Mouse (Mus musculus) embryonic facial prominence, embryonic 10.5 days (tissue): ENCODE measurements around the gene Plagl2. TPM values are rescaled to one million over a fixed set of nuclear protein-coding genes. Genes with fewer than 3 reads are reported as not detected.
"Not testable (repeated sequence)": the region's sequence is repeated elsewhere in the genome, so short reads cannot be mapped to it uniquely, and the experiment has no call there.

Experiments
- DNase-seq: peaks from one replicate; pipeline ENCODE4 v3.0.0-alpha.2; 2017; ENCODE audit warnings: low spot score
- H3K27ac ChIP-seq: fragments of 300-500 bp; sonication (generic); replicated peaks from 2 replicates; pipeline ENCODE4 v1.5.1; 2016; ENCODE audit warnings: mild to moderate bottlenecking
- H3K27me3 ChIP-seq: fragments of 300-500 bp; sonication (generic); replicated peaks from 2 replicates; pipeline ENCODE4 v1.6.1; 2016; ENCODE audit warnings: low read depth, mild to moderate bottlenecking; ENCODE audit not compliant: poor library complexity, severe bottlenecking
- H3K36me3 ChIP-seq: fragments of 300-500 bp; sonication (generic); replicated peaks from 2 replicates; pipeline ENCODE4 v1.6.1; 2016; ENCODE audit warnings: mild to moderate bottlenecking, moderate library complexity
- H3K4me1 ChIP-seq: fragments of 300-500 bp; sonication (generic); 2 replicates; pipeline ENCODE4 v1.6.1; 2016
- H3K4me3 ChIP-seq: fragments of 300-500 bp; sonication (generic); 2 replicates; pipeline ENCODE4 v1.5.1; 2016; ENCODE audit warnings: mild to moderate bottlenecking, moderate library complexity
- H3K9me3 ChIP-seq: fragments of 300-500 bp; sonication (generic); 2 replicates; pipeline ENCODE4 v1.6.1; 2016; ENCODE audit warnings: mild to moderate bottlenecking
- WGBS: fragments of 180-500 bp; shearing (Covaris S2); methylation state at CpG from one replicate; pipeline ENCODE4 v1.1.7; 2016; 5-methylcytosine and 5-hydroxymethylcytosine counted together
- polyA plus RNA-seq: library from polyadenylated mRNA; unstranded; fragments of >200 nt; fragmentation: Nextera tagmentation; extraction: Ambion mirVana; gene quantifications from 2 replicates; pipeline ENCODE4 v1.2.1, GENCODE M21; 2016

Plagl2 gene
- 25.6 and 28.1 TPM in 2 replicates for polyA plus RNA-seq

GRCm38 (mm10) chr2:153241250-153242014, at the start of gene Plagl2, which contains the start of gene Pofut1:
TSS of gene Plagl2 (minus strand) at chr2:153241426.
TSS of gene Pofut1 (plus strand) at chr2:153241533.
- under 1% methylated on average over 72 of the region's 72 CpGs for WGBS
- Histone ChIP-seq H3K27ac (peak within 1 kb of the TSS; percentile 98), H3K27me3 (no peaks in the 10 kb centered on the region), H3K4me1 (peaks cover 43% of the 10 kb centered on the region), H3K36me3 (peaks cover 50% of the 10 kb centered on the region), H3K9me3 (no peaks in the 10 kb centered on the region), H3K4me3 (peak within 1 kb of the TSS; percentile 93)
- DNase-seq, result peak; percentile 93

- WGBS, result 70% methylated on average over 6 of the region's 6 CpGs
- Histone ChIP-seq H3K9me3 (no peaks in the 10 kb centered on the region), H3K36me3 (no peaks in the 10 kb centered on the region), H3K4me3 (no peak overlapping the region), H3K27me3 (no peaks in the 10 kb centered on the region), H3K27ac (no peak overlapping the region), H3K4me1 (peaks cover 23% of the 10 kb centered on the region)
- no peak for DNase-seq
Measured at GRCm38 (mm10) chr2:153287835-153288234, 46.6 kb upstream of the Plagl2 start.

DNA sequence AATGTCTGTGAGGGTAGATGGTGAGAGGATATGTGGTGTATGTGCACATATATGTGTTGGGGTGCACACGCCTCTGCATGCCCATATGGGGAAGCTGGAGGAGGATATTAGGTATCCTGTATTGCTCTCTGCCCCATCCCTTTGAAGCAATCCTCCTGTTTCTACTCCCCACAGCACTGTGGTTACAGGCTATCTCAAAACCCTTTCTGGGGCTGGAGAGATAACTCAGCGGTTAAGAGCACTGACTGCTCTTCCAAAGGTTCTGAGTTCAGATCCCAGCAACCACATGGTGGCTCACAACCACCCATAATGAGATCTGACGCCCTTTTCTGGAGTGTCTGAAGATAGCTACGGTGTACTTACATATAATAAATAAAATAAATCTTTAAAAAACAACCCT, 45.3 kb upstream of the Plagl2 start:
- H3K27me3 ChIP-seq, result no peaks in the 10 kb centered on the region
- peaks cover 11% of the 10 kb centered on the region for H3K4me1 ChIP-seq
- no peak for DNase-seq
- no peaks in the 10 kb centered on the region for H3K36me3 ChIP-seq
- no peak overlapping the region for H3K4me3 ChIP-seq
- WGBS, result 86% methylated on average over 4 of the region's 4 CpGs
- no peaks in the 10 kb centered on the region for H3K9me3 ChIP-seq
- no peak overlapping the region for H3K27ac ChIP-seq

GRCm38 (mm10) chr2:153283919-153284318, 42.7 kb upstream of the Plagl2 start:
- DNase-seq, result no peak
- no peaks in the 10 kb centered on the region for H3K9me3 ChIP-seq
- H3K4me3 ChIP-seq, result no peak overlapping the region
- peaks cover 5% of the 10 kb centered on the region; the same call in 1 of the 2 replicates for H3K4me1 ChIP-seq
- no peaks in the 10 kb centered on the region for H3K27me3 ChIP-seq
- 89% methylated on average over 6 of the region's 6 CpGs for WGBS
- H3K27ac ChIP-seq, result no peak overlapping the region
- no peaks in the 10 kb centered on the region for H3K36me3 ChIP-seq

DNA sequence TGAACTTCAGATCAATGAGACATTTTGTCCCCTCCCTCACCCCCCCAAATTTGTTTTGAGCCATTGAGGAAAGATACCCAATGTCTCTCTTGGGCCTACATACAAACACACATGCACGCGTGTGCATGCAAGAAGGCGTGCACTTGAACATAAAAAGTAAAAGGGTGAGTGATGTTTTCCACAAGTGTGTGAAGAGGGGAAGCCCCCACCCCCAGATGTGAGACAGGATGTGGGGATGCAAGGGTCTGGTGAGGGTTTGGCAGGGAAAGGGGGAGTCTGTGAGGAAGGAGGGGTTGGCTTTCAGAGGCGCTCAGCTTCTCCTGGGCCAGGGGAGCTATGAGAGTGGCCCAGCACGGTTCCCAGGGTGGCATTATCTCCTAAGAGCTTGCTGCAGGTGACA, 37.1 kb upstream of the Plagl2 start:
- no peak overlapping the region for H3K27ac ChIP-seq
- no peaks in the 10 kb centered on the region for H3K9me3 ChIP-seq
- no peaks in the 10 kb centered on the region for H3K36me3 ChIP-seq
- WGBS, result 86% methylated on average over 5 of the region's 5 CpGs
- DNase-seq, result no peak
- H3K27me3 ChIP-seq, result no peaks in the 10 kb centered on the region
- H3K4me3 ChIP-seq, result no peak overlapping the region
- peaks cover 5% of the 10 kb centered on the region for H3K4me1 ChIP-seq

DNA sequence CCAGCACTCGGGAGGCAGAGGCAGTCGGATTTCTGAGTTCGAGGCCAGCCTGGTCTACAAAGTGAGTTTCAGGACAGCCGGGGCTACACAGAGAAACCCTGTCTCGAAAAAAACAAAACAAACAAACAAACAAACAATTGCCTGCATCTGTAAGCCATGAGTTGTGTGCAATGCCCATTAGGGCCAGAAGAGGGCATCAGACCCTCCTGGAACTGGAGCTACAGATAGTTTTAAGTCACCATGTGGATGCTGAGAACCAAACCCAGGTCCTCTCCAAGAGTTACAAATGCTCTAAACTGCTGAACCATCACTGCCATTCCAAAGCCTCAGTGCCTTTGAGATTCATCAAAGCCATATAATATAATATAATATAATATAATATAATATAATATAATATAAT, 35.6 kb upstream of the Plagl2 start:
- not testable (repeated sequence) for H3K27me3 ChIP-seq, H3K9me3 ChIP-seq, H3K4me3 ChIP-seq, DNase-seq, H3K36me3 ChIP-seq, H3K27ac ChIP-seq
- 94% methylated on average over 5 of the region's 5 CpGs for WGBS
- peaks cover 10% of the 10 kb centered on the region for H3K4me1 ChIP-seq

- DNase-seq, result no peak
- Histone ChIP-seq H3K27me3 (no peaks in the 10 kb centered on the region), H3K4me3 (no peak overlapping the region), H3K9me3 (no peaks in the 10 kb centered on the region), H3K4me1 (peaks cover 10% of the 10 kb centered on the region), H3K36me3 (no peaks in the 10 kb centered on the region), H3K27ac (no peak overlapping the region)
- WGBS, result 93% methylated on average over 8 of the region's 8 CpGs
Measured at GRCm38 (mm10) chr2:153276440-153276839, 35.2 kb upstream of the Plagl2 start.

DNA sequence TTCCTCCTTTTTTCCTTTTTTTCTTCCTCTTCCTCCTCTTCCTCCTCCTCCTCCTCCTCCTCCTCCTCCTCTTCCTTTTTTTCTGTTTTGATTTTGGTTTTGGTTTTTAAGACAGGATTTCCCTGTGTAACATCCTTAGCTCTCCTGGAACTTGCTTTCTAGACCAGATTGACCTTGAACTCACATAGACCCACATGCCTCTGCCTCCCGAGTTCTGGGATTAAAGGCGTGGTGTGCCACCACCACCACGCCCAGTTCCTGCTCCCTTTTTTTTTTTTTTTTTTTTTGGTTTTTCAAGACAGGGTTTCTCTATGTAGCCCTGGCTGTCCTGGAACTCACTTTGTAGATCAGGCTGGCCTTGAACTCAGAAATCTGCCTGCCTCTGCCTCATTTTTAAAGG, 34.4 kb upstream of the Plagl2 start:
- not testable (repeated sequence) for DNase-seq

DNA sequence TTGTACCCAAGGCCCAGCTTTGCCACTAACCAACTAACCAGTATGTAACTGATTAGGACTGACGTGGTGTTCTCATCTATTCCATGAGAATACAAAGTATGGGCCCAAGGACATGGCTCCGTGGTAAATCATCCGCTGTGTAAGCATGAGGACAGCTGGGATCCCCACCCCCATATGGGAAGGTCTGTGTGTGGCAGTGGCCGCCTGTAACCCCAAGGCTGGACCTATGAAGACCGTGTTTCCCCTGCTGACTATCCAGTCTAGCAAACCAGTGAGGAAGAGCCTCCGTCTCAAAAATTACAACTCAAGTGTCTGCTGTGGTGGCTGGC, 33.7 kb upstream of the Plagl2 start:
- Histone ChIP-seq H3K4me3 (no peak overlapping the region), H3K27me3 (no peaks in the 10 kb centered on the region), H3K36me3 (no peaks in the 10 kb centered on the region), H3K27ac (no peak overlapping the region), H3K9me3 (no peaks in the 10 kb centered on the region), H3K4me1 (peaks cover 12% of the 10 kb centered on the region)
- WGBS, result 79% methylated on average over 6 of the region's 6 CpGs
- DNase-seq, result no peak

More for the DNA sequence above, 34.4 kb upstream of the Plagl2 start:
- WGBS, result 83% methylated on average over 3 of the region's 3 CpGs
- H3K4me3 ChIP-seq, H3K27me3 ChIP-seq, H3K36me3 ChIP-seq, H3K27ac ChIP-seq, H3K9me3 ChIP-seq: not testable (repeated sequence)
- peaks cover 10% of the 10 kb centered on the region for H3K4me1 ChIP-seq

GRCm38 (mm10) chr2:153274200-153274918, 33.1 kb upstream of the Plagl2 start:
- DNase-seq, H3K27ac ChIP-seq, H3K27me3 ChIP-seq, H3K36me3 ChIP-seq, H3K4me3 ChIP-seq, H3K9me3 ChIP-seq: not testable (repeated sequence)
- peaks cover 18% of the 10 kb centered on the region for H3K4me1 ChIP-seq
- 76% methylated on average over 6 of the region's 6 CpGs for WGBS

- not testable (repeated sequence) for H3K27me3 ChIP-seq, H3K4me3 ChIP-seq, DNase-seq, H3K9me3 ChIP-seq, H3K27ac ChIP-seq
- Histone ChIP-seq H3K36me3 (peaks cover 26% of the 10 kb centered on the region), H3K4me1 (peaks cover 18% of the 10 kb centered on the region)
- WGBS, result 71% methylated on average over 8 of the region's 8 CpGs
Measured at GRCm38 (mm10) chr2:153270231-153270915, 29.1 kb upstream of the Plagl2 start.

DNA sequence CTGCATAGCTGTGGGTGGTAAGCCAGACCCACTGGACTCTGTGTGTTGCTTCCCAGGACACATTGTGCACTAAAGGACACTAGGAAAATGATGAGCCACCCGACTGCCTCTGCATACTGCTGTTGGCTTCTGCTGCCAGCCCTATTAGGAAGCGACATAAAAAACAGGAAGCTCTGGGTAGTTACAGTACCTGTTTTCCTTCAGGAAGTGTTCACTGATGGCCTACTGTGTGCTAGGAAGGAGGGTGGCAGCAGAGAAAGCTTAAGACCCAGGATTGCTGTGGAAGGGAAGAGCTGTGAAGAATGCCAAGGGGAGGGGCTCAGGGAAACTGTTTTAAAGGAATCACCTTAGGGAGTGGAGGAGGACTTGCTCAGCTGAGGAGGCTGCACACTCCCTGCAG, 26.1 kb upstream of the Plagl2 start:
- H3K9me3 ChIP-seq, result no peaks in the 10 kb centered on the region
- H3K27me3 ChIP-seq, result no peaks in the 10 kb centered on the region
- peaks cover 56% of the 10 kb centered on the region for H3K36me3 ChIP-seq
- no peak for DNase-seq
- no peak overlapping the region for H3K27ac ChIP-seq
- WGBS, result 88% methylated on average over 2 of the region's 2 CpGs
- no peak overlapping the region for H3K4me3 ChIP-seq
- peaks cover 8% of the 10 kb centered on the region for H3K4me1 ChIP-seq
